Mouse (Mus musculus) forebrain, postnatal 0 days (tissue): Measurements from ENCODE around the gene 1190005I06Rik. TPM values are rescaled to one million over a fixed set of nuclear protein-coding genes. Genes with fewer than 3 reads are reported as not detected.

Source experiments
- ATAC-seq: fragments of 200-750 bp; cut with Nextera tagmentation; 2 replicates; pipeline ENCODE4 v1.8.0; 2017; ENCODE audit warnings: mild to moderate bottlenecking, moderate library complexity
- DNase-seq: peaks from one replicate; pipeline ENCODE4 v3.0.0-alpha.2; 2015
- H3K27ac ChIP-seq: fragments of 300-500 bp; sonication (generic); 2 replicates; pipeline ENCODE4 v1.5.1; 2014; ENCODE audit warnings: low read depth, mild to moderate bottlenecking, antibody characterized with exemption, low read length, moderate library complexity, mixed read lengths
- H3K27me3 ChIP-seq: fragments of 300-500 bp; sonication (generic); 2 replicates; pipeline ENCODE4 v1.6.1; 2014; ENCODE audit warnings: mild to moderate bottlenecking, low read length, mixed read lengths; ENCODE audit not compliant: insufficient read depth
- H3K36me3 ChIP-seq: fragments of 300-500 bp; sonication (generic); 2 replicates; pipeline ENCODE4 v1.6.1; 2014; ENCODE audit warnings: mild to moderate bottlenecking, moderate library complexity; ENCODE audit not compliant: insufficient read depth
- H3K4me1 ChIP-seq: fragments of 300-500 bp; sonication (generic); 2 replicates; pipeline ENCODE4 v1.6.1; 2014; ENCODE audit warnings: antibody characterized with exemption; ENCODE audit not compliant: insufficient read depth
- H3K4me2 ChIP-seq: fragments of 300-500 bp; sonication (generic); 2 replicates; pipeline ENCODE4 v1.6.1; 2014; ENCODE audit warnings: low read depth, mild to moderate bottlenecking, moderate library complexity
- H3K4me3 ChIP-seq: fragments of 300-500 bp; sonication (generic); 2 replicates; pipeline ENCODE4 v1.5.1; 2014; ENCODE audit warnings: low read depth, low read length, mixed read lengths
- H3K9ac ChIP-seq: fragments of 300-500 bp; sonication (generic); 2 replicates; pipeline ENCODE4 v1.6.1; 2014; ENCODE audit warnings: mild to moderate bottlenecking
- H3K9me3 ChIP-seq: fragments of 300-500 bp; sonication (generic); 2 replicates; pipeline ENCODE4 v1.6.1; 2016; ENCODE audit warnings: low read length
- CTCF ChIP-seq: sonication (generic); IDR thresholded peaks from 2 replicates; pipeline ENCODE4 v1.5.1; 2016; ENCODE audit warnings: antibody characterized with exemption, control low read depth, low read depth
- WGBS: fragments of 180-500 bp; shearing (Covaris S2); extraction: QIAGEN DNeasy Blood & Tissue Kit; methylation state at CpG from one replicate; pipeline ENCODE4 v1.1.7; 2014; 5-methylcytosine and 5-hydroxymethylcytosine counted together
- polyA plus RNA-seq: library from polyadenylated mRNA; unstranded; fragments of >200 nt; fragmentation: Nextera tagmentation; extraction: Ambion mirVana; gene quantifications from 2 replicates; pipeline ENCODE4 v1.2.1, GENCODE M21; 2015
- total RNA-seq: library from RNA; depleted of rRNA; stranded (reverse); fragments of >200 nt; gene quantifications from 2 replicates; pipeline ENCODE4 v1.2.3, GENCODE M21; 2014

1190005I06Rik gene
- total and polyA plus RNA-seq, 2 experiments from 2014 or later: 18.5 to 21.7 TPM

DNA sequence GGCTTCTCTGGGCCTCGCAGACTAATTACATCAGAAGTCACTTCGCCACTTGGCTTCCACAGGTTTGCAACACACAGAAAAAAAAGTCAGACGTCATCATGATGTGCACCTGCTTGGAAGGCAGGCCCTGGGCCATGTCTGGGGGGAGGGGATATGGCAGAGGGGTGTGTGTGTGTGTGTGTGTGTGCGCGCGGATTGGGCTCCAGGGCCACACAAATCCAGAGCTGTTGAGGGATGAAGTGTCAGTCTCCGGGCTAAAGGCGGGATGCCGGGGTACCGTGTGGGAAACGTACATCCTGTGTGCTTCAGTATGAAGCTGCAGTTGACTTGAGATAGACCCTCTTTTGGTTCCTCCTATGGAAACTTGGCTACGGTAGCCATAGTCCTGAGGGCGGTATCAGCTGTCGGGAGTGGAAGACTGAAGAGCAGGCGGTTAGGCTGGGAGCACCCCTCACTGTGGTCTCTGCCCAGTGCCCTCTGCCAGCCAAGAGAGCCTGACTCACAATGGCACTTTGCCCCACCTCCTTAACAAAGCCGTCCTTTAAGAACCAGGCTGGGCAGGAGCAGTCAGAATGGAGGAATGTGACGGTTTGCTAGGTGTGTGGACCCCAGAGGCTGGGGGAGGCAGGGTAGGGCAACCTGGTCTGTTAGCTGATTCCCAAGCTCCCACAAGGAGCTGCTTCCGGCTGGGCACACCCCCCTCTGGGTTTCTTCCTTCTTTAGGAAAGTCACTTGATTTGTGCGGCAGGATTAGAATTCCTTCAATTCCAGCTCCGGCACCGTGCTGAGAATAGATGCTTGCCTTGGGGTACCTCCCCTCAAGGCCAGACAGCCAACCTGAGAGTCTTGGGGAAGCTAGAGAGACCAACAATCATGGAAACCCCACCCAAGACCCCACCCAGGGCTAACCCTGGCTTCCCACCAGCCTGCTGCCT, 15.7 kb downstream of the 1190005I06Rik start:
- Histone ChIP-seq H3K27me3 (no peaks in the 10 kb centered on the region), H3K4me3 (no peak overlapping the region), H3K4me2 (no peak overlapping the region), H3K27ac (no peak overlapping the region), H3K9me3 (no peaks in the 10 kb centered on the region), H3K9ac (no peak overlapping the region), H3K4me1 (0 out of 2 replicates have a peak, but pooled peaks cover 3% of the 10 kb centered on the region), H3K36me3 (no peaks in the 10 kb centered on the region)
- ATAC-seq: no peak
- no peak for DNase-seq
- WGBS: 71% methylated on average over 21 of the region's 21 CpGs
- no peak for TF ChIP-seq CTCF

DNA sequence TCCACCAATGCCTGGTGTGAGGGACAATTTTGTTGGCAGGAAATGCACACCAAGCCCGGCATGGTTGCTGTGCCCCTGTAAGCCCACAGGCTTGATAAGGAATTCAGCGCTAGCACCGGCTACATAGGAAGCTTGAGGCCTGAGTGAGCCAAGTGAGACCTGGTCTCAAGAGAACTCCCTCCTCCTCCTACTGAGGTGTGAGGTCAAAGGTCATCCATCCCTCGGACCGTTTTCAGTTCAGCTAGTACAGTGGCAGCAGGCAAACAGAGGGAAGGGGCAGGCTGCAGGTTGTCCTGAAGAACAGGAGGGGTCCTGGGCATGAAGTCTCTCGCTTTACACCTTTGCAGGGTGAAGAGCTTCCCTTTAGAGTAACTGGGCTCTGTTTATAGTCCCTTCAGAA, 16.6 kb downstream of the 1190005I06Rik start:
- no peak for ATAC-seq
- Histone ChIP-seq H3K36me3 (no peaks in the 10 kb centered on the region), H3K9me3 (no peaks in the 10 kb centered on the region), H3K9ac (no peak overlapping the region), H3K27me3 (no peaks in the 10 kb centered on the region), H3K4me1 (0 out of 2 replicates have a peak, but pooled peaks cover 3% of the 10 kb centered on the region), H3K4me2 (no peak overlapping the region), H3K27ac (no peak overlapping the region), H3K4me3 (no peak overlapping the region)
- no peak for TF ChIP-seq CTCF
- 59% methylated on average over 6 of the region's 6 CpGs for WGBS
- DNase-seq: no peak

DNA sequence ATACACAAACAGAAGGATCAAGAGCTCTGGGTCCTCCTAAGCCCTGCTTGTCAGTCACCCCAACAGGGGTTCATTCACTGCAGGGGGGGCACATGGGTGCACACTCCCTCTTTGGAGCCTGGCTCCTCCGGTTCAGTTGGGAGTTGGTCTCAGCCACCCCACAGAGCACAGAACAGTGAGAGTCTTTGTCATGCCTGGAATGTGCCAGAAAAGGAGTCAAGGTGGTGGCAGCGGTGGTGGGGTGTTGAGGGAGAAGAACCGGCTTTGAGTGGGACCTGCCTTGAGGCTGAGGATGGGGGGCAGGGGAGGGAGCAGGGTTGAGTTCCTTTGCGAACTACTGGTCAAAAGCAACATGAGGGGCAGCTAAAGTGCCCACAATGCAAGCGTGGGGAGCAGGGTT, 17.4 kb downstream of the 1190005I06Rik start:
- Histone ChIP-seq H3K27me3 (no peaks in the 10 kb centered on the region), H3K36me3 (no peaks in the 10 kb centered on the region), H3K4me3 (no peak overlapping the region), H3K4me1 (0 out of 2 replicates have a peak, but pooled peaks cover 3% of the 10 kb centered on the region), H3K27ac (no peak overlapping the region), H3K9ac (no peak overlapping the region), H3K4me2 (no peak overlapping the region), H3K9me3 (no peaks in the 10 kb centered on the region)
- 46% methylated on average over 5 of the region's 5 CpGs for WGBS
- DNase-seq (no peak), ATAC-seq (no peak)
- no peak for TF ChIP-seq CTCF

DNA sequence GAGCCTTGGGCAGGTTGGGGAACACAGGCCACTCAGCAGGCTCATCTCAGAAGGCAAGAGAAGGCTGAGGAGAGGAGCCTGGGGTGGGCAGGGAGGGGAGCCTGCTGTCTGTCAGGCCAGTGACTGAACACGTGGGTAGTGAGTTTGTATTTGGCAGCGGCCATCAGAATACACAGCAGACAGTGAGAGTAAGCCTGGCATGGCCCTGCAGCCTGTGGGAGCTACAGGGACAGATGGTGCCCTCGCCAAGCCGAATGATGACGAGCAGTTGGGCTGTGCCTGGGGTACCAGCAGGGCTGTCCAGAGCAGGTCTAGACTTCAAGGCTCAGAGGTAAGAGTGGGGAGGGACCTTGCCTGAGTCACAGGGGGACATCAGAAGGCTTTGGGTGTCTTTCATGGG, 20.1 kb downstream of the 1190005I06Rik start:
- 74% methylated on average over 5 of the region's 5 CpGs for WGBS
- Histone ChIP-seq H3K4me3 (no peak overlapping the region), H3K27me3 (no peaks in the 10 kb centered on the region), H3K4me1 (no peaks in the 10 kb centered on the region), H3K36me3 (no peaks in the 10 kb centered on the region), H3K9ac (no peak overlapping the region), H3K27ac (no peak overlapping the region), H3K9me3 (no peaks in the 10 kb centered on the region), H3K4me2 (no peak overlapping the region)
- DNase-seq (no peak), ATAC-seq (peak; percentile 71)
- no peak for TF ChIP-seq CTCF

DNA sequence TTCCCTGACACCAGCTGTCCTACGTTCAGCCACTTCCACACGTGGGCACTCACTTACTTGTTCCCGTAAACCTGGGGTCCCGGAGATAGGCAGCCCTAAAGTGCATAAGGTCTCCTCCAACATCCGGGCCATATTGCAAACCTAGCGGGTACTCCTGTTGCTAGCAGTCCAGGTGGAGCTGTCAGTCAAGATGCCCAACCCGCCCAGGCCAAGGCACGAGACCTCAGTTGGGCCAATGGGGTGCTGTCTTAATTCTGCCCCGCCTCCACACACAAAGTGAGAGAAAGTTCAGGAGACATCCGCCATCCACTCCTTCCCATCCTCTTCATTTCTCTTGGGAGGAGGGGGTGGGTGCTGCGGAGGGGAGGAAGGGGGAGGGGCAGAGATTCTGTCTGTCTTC, 21.0 kb downstream of the 1190005I06Rik start:
- no peaks in the 10 kb centered on the region for H3K36me3 ChIP-seq
- no peak for DNase-seq
- H3K4me2 ChIP-seq: no peak overlapping the region
- TF ChIP-seq CTCF: no peak
- H3K9me3 ChIP-seq: no peaks in the 10 kb centered on the region
- no peaks in the 10 kb centered on the region for H3K4me1 ChIP-seq
- H3K27me3 ChIP-seq: no peaks in the 10 kb centered on the region
- H3K9ac ChIP-seq: no peak overlapping the region
- H3K27ac ChIP-seq: no peak overlapping the region
- no peak overlapping the region for H3K4me3 ChIP-seq
- no peak for ATAC-seq
- WGBS: 69% methylated on average over 11 of the region's 11 CpGs

DNA sequence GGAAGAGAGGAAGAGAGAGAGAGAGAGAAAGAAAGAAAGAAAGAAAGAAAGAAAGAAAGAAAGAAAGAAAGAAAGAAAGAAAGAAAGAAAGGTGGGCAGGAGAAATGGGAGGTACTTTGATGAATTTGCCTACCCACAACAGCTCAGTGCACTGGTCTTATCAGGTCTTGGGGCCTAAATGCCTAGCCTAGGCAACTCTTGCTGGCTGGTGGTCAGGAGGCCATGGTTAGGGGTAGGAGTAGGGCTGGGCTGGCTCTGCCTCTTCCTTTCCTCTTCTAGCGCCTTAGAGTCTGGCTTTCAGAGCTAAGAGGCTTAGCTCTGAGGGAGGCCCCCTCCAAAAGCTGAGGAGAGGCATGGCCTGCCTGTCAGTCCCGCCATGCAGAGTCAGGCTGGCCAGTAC, 23.8 kb downstream of the 1190005I06Rik start:
- Histone ChIP-seq H3K9ac (no peak overlapping the region), H3K36me3 (no peaks in the 10 kb centered on the region), H3K27me3 (no peaks in the 10 kb centered on the region), H3K4me2 (no peak overlapping the region), H3K27ac (no peak overlapping the region), H3K4me3 (no peak overlapping the region), H3K4me1 (no peaks in the 10 kb centered on the region), H3K9me3 (no peaks in the 10 kb centered on the region)
- no peak for DNase-seq
- TF ChIP-seq CTCF: no peak
- no peak for ATAC-seq
- WGBS: 33% methylated on average over 2 of the region's 2 CpGs

DNA sequence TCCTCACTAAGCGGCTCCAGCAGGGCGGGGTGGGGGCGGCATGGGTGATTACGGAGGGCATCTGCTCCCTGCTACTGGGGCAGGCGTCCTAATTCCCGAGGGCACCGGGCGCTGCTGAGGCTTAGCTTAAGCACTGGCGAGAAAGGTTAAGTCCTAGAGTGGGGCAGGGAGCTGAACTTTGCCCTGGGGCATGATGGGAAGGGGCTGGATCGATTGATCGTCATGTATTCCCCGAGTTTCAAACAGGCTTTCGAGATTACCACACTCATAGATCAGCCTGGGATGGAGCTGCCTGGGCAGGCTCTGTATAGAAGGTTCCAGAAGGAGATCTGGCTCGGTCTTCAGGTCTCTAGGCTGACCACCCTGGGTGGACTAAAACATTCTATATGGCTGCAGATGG, 25.3 kb downstream of the 1190005I06Rik start:
- DNase-seq: no peak
- WGBS: 72% methylated on average over 14 of the region's 14 CpGs
- no peak for TF ChIP-seq CTCF

More for the DNA sequence above, 25.3 kb downstream of the 1190005I06Rik start:
- ATAC-seq: no peak
- no peaks in the 10 kb centered on the region for H3K36me3 ChIP-seq
- no peaks in the 10 kb centered on the region for H3K9me3 ChIP-seq
- no peak overlapping the region for H3K4me3 ChIP-seq
- H3K27me3 ChIP-seq: no peaks in the 10 kb centered on the region
- no peak overlapping the region for H3K4me2 ChIP-seq
- no peak overlapping the region; the same call in 1 of the 2 replicates for H3K27ac ChIP-seq
- 0 out of 2 replicates have a peak, but pooled peaks cover 4% of the 10 kb centered on the region for H3K4me1 ChIP-seq
- no peak overlapping the region for H3K9ac ChIP-seq
